Mouse (Mus musculus): Measurements from ENCODE around the gene Trak1. TPM values are rescaled to one million over a fixed set of nuclear protein-coding genes. Genes with fewer than 3 reads are reported as not detected.
"Not testable (repeated sequence)": the region's sequence is repeated elsewhere in the genome, so short reads cannot be mapped to it uniquely, and the experiment has no call there.

Trak1 gene
- total RNA-seq, 2 experiments from 2014 or later = 172 to 191 TPM

- no peak for DNase-seq (ENCODE audit: low spot score)
These were observed 129.1 kb downstream of the Trak1 start for GRCm38 (mm10) chr9:121426451-121426850.

- no peak for DNase-seq (ENCODE audit: low spot score)
These were observed 129.6 kb downstream of the Trak1 start for GRCm38 (mm10) chr9:121426902-121427301.

- no peak for DNase-seq (ENCODE audit: low spot score)
These were observed 132.3 kb downstream of the Trak1 start for GRCm38 (mm10) chr9:121429592-121429991.

- DNase-seq (ENCODE audit: low spot score) = peak; percentile 49
These were observed 133.1 kb downstream of the Trak1 start for GRCm38 (mm10) chr9:121430379-121430778.

- DNase-seq (ENCODE audit: low spot score) = no peak
These were observed 136.6 kb downstream of the Trak1 start for GRCm38 (mm10) chr9:121433745-121434528.

- DNase-seq (ENCODE audit: low spot score) = no peak
These were observed 138.1 kb downstream of the Trak1 start for GRCm38 (mm10) chr9:121435332-121435956.

GRCm38 (mm10) chr9:121436501-121436900, 139.2 kb downstream of the Trak1 start:
- DNase-seq (ENCODE audit: low spot score) = no peak

- no peak for DNase-seq (ENCODE audit: low spot score)
These were observed 144.8 kb downstream of the Trak1 start for GRCm38 (mm10) chr9:121442145-121442544.

GRCm38 (mm10) chr9:121443696-121444366, 146.5 kb downstream of the Trak1 start:
- no peak for DNase-seq (ENCODE audit: low spot score)

- DNase-seq (ENCODE audit: low spot score) = no peak
These were observed 147.0 kb downstream of the Trak1 start for GRCm38 (mm10) chr9:121444367-121444707.

GRCm38 (mm10) chr9:121445364-121445763, 148.1 kb downstream of the Trak1 start:
- DNase-seq (ENCODE audit: low spot score) = no peak

- no peak for DNase-seq (ENCODE audit: low spot score)
These were observed 149.1 kb downstream of the Trak1 start for GRCm38 (mm10) chr9:121446431-121446831.

GRCm38 (mm10) chr9:121452342-121452942, 155.1 kb downstream of the Trak1 start:
- DNase-seq (ENCODE audit: low spot score) = not testable (repeated sequence)

- DNase-seq (ENCODE audit: low spot score) = no peak
These were observed 157.6 kb downstream of the Trak1 start for GRCm38 (mm10) chr9:121454891-121455290.

GRCm38 (mm10) chr9:121456739-121457515, 159.6 kb downstream of the Trak1 start:
- no peak for DNase-seq (ENCODE audit: low spot score)

GRCm38 (mm10) chr9:121458466-121458865, 161.2 kb downstream of the Trak1 start:
- peak; percentile 29 for DNase-seq (ENCODE audit: low spot score)

GRCm38 (mm10) chr9:121459950-121460349, 162.6 kb downstream of the Trak1 start:
- no peak for DNase-seq (ENCODE audit: low spot score)

- no peak for DNase-seq (ENCODE audit: low spot score)
These were observed 163.2 kb downstream of the Trak1 start for GRCm38 (mm10) chr9:121460527-121460926.

GRCm38 (mm10) chr9:121467460-121467859, 170.2 kb downstream of the Trak1 start:
- DNase-seq (ENCODE audit: low spot score) = no peak

GRCm38 (mm10) chr9:121469711-121470110, 172.4 kb downstream of the Trak1 start:
- no peak for DNase-seq (ENCODE audit: low spot score)

- DNase-seq (ENCODE audit: low spot score) = no peak
These were observed 177.5 kb downstream of the Trak1 start for GRCm38 (mm10) chr9:121474771-121475170.

All from gastrocnemius, adult 18-20 months (tissue).